Mouse (Mus musculus): ENCODE results near the gene Psma5.

Gene Psma5

GRCm38 (mm10) chr3:108304747-108305146, 48.0 kb downstream of the Psma5 start:
- no peak for DNase-seq (ENCODE audit: low spot score in 2 of 2)

GRCm38 (mm10) chr3:108306387-108306786, 49.7 kb downstream of the Psma5 start:
- no peak for DNase-seq (ENCODE audit: low spot score in 2 of 2)

- no peak for DNase-seq (ENCODE audit: low spot score in 2 of 2)
These were observed 50.8 kb downstream of the Psma5 start for GRCm38 (mm10) chr3:108307485-108307884.

GRCm38 (mm10) chr3:108310921-108311341, 54.2 kb downstream of the Psma5 start:
- no peak for DNase-seq (ENCODE audit: low spot score in 2 of 2)

- no peak for DNase-seq (ENCODE audit: low spot score in 2 of 2)
These were observed 55.0 kb downstream of the Psma5 start for GRCm38 (mm10) chr3:108311688-108312087.

GRCm38 (mm10) chr3:108312414-108312813, 55.7 kb downstream of the Psma5 start:
- DNase-seq (ENCODE audit: low spot score in 2 of 2) = no peak

GRCm38 (mm10) chr3:108313138-108313537, 56.4 kb downstream of the Psma5 start:
- no peak for DNase-seq (ENCODE audit: low spot score in 2 of 2)

- DNase-seq (ENCODE audit: low spot score in 2 of 2) = no peak
These were observed 57.4 kb downstream of the Psma5 start for GRCm38 (mm10) chr3:108314038-108314675.

- no peak for DNase-seq (ENCODE audit: low spot score in 2 of 2)
These were observed 61.8 kb downstream of the Psma5 start for GRCm38 (mm10) chr3:108318517-108318916.

GRCm38 (mm10) chr3:108321671-108322070, 64.9 kb downstream of the Psma5 start:
- no peak for DNase-seq (ENCODE audit: low spot score in 2 of 2)

- DNase-seq (ENCODE audit: low spot score in 2 of 2) = no peak
These were observed 65.4 kb downstream of the Psma5 start for GRCm38 (mm10) chr3:108322136-108322535.

- no peak for DNase-seq (ENCODE audit: low spot score in 2 of 2)
These were observed 66.2 kb downstream of the Psma5 start for GRCm38 (mm10) chr3:108322962-108323361.

GRCm38 (mm10) chr3:108324837-108325236, 68.1 kb downstream of the Psma5 start:
- no peak for DNase-seq (ENCODE audit: low spot score in 2 of 2)

- DNase-seq (ENCODE audit: low spot score in 2 of 2) = no peak
These were observed 68.8 kb downstream of the Psma5 start for GRCm38 (mm10) chr3:108325521-108325920.

GRCm38 (mm10) chr3:108327275-108327674, 70.5 kb downstream of the Psma5 start:
- DNase-seq (ENCODE audit: low spot score in 2 of 2) = peak; percentile 52 to 70

- no peak for DNase-seq (ENCODE audit: low spot score in 2 of 2)
These were observed 71.2 kb downstream of the Psma5 start for GRCm38 (mm10) chr3:108327916-108328315.

- peak; percentile 83 to 86 for DNase-seq (ENCODE audit: low spot score in 2 of 2)
These were observed 71.7 kb downstream of the Psma5 start for GRCm38 (mm10) chr3:108328441-108328841.
